Mouse (Mus musculus): ENCODE data around the gene Kalrn. TPM values are rescaled to one million over a fixed set of nuclear protein-coding genes. Genes with fewer than 3 reads are reported as not detected.

The Kalrn gene
- polyA plus RNA-seq, 1 experiment from 2014 or later: 14.4 TPM

DNA sequence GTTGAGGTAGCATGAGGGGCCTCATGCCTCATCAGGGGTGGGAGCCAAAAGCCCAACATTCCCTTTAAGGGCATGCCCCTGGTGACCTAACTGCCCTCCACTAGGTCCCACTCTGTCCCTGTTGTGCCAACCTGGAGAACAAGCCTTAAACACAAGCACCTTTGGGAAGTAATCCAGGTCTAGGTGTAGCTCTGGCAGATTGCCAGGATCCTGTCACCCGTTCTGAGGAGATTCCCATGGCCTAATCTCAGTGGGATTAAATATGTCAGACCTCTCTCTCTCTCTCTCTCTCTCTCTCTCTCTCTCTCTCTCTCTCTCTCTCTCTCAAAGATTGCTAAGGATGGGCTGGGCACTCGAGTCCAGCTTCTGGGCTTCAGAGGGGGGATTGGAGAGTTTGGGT, 641.6 kb downstream of the Kalrn start:
- H3K9ac ChIP-seq: no peak overlapping the region
- H3K4me3 ChIP-seq (replicated peaks): no peak overlapping the region
- peaks cover 18% of the 10 kb centered on the region for H3K4me1 ChIP-seq (replicated peaks)
- no peak overlapping the region for H3K27ac ChIP-seq
- WGBS: 56% methylated on average over 2 of the region's 2 CpGs
- H3K4me2 ChIP-seq (replicated peaks): no peak overlapping the region
- no peaks in the 10 kb centered on the region for H3K9me3 ChIP-seq
- ATAC-seq: no peak
- no peaks in the 10 kb centered on the region for H3K36me3 ChIP-seq
- no peaks in the 10 kb centered on the region for H3K27me3 ChIP-seq (replicated peaks)

DNA sequence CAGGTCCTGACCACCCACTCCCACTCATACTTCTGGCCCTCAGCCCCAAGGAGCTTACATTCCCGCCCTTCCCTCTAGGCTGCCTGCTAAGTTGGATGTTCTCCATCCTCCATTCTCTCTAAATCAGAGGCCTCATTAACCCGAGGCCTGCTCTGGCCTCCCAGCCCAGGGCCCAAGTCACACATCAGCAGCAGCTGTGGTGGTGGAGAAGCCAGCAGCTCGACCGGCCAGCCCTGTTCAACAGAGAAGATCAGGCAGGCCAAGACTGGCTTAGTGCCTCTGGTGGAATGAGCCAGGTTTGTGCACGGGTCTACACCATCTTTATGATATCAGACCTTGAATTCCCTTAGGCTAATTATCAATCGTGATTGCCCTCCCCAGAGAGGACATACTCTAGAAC, 642.5 kb downstream of the Kalrn start:
- no peak overlapping the region for H3K9ac ChIP-seq
- H3K4me2 ChIP-seq (replicated peaks): no peak overlapping the region
- no peak for ATAC-seq
- H3K9me3 ChIP-seq: no peaks in the 10 kb centered on the region
- H3K4me3 ChIP-seq (replicated peaks): no peak overlapping the region
- no peak overlapping the region for H3K27ac ChIP-seq
- H3K36me3 ChIP-seq: no peaks in the 10 kb centered on the region
- peaks cover 18% of the 10 kb centered on the region for H3K4me1 ChIP-seq (replicated peaks)
- WGBS: 83% methylated on average over 6 of the region's 6 CpGs
- H3K27me3 ChIP-seq (replicated peaks): no peaks in the 10 kb centered on the region

DNA sequence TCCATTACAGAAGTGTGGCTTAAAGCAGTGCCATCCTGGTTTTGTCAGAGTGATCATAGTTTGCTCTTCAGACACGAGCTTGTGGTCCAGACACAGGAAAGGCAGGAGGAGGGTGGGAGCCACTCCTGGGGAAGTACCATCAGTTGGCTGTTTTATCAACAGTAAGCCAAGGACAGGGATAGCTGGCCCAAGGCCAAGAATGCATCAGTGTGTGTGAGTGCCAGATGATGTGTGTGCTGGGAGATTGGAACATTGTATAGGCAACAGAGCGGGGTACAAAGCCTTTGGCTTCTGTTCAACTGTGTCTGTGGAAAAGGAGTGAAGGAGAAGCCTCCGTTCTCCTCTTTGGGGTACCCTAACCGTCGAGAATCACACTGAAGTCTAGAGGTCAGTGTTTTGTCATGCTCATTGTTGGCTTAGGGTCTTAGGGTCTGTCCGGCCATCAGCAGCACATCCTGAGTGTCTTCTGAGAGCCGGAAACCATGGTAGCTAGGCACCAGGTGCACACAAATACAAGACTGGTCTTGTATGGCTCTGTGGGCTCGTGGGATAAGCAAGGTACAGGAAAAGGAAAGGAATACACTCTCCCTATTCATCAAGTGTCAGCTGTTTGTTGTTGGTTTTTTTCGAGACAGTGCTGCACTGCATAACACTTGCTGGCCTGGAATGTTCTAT, 644.4 kb downstream of the Kalrn start:
- H3K36me3 ChIP-seq: no peaks in the 10 kb centered on the region
- no peak for ATAC-seq
- peaks cover 9% of the 10 kb centered on the region for H3K4me1 ChIP-seq (replicated peaks)
- no peak overlapping the region for H3K4me2 ChIP-seq (replicated peaks)
- WGBS: 58% methylated on average over 9 of the region's 9 CpGs
- H3K4me3 ChIP-seq (replicated peaks): no peak overlapping the region
- no peak overlapping the region for H3K9ac ChIP-seq
- H3K9me3 ChIP-seq: no peaks in the 10 kb centered on the region
- no peak overlapping the region for H3K27ac ChIP-seq
- no peaks in the 10 kb centered on the region for H3K27me3 ChIP-seq (replicated peaks)

DNA sequence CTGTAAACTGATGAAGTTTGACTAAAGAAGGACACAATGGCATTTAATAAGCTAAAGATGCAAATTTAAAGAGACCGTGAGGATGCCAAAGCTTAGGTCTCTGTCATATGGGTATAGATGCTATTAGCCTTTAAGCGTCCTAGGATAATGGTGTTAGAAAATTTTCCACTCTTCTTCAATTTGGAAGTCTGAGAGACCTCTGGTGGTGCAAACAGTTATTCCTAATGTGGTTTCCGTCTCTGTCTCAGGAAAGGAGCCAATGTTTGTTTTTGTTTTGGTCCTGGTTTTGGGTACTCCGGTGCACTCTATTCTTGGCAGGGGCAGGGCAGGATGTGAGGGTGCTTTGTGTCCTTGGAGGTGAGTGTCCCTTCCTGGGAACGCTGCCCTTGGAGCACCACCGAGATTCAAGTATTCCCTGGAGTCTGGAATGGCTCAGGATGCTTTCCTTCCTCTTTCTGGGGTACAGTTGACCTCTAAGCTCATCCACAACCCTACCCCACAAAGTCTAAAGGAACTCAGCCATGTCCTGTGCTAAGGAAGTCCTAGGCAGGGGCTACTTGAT, 646.0 kb downstream of the Kalrn start:
- ATAC-seq: no peak
- H3K9me3 ChIP-seq: no peaks in the 10 kb centered on the region
- H3K4me3 ChIP-seq (replicated peaks): no peak overlapping the region
- H3K36me3 ChIP-seq: no peaks in the 10 kb centered on the region
- no peak overlapping the region for H3K4me2 ChIP-seq (replicated peaks)
- no peak overlapping the region for H3K9ac ChIP-seq
- peaks cover 22% of the 10 kb centered on the region for H3K4me1 ChIP-seq (replicated peaks)
- no peak overlapping the region for H3K27ac ChIP-seq
- no peaks in the 10 kb centered on the region for H3K27me3 ChIP-seq (replicated peaks)
- 74% methylated on average over 6 of the region's 6 CpGs for WGBS

DNA sequence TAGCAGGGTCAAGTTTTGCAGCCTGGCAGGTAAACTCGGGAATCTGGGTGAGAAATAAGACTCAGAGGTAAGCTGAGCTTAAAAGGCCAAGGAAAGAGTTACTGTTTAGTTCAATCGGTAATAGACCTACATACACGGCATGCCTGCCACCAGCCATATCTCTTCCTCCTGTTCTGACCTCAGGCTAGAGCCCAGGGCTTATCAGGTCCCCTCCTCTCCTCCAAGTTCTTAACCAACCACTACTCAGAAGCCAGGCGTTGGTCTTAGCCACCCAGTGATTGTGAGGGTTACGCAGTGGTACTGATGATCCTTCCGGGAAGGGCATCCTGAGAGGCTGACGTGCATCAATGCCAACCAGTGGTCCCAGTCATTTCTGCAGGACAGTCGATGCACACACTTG, 649.6 kb downstream of the Kalrn start:
- H3K27ac ChIP-seq: no peak overlapping the region
- H3K4me1 ChIP-seq (replicated peaks): peaks cover 32% of the 10 kb centered on the region
- WGBS: 91% methylated on average over 8 of the region's 8 CpGs
- H3K36me3 ChIP-seq: no peaks in the 10 kb centered on the region; the same call in 1 of the 2 replicates
- no peaks in the 10 kb centered on the region for H3K9me3 ChIP-seq
- no peak overlapping the region for H3K9ac ChIP-seq
- H3K4me3 ChIP-seq (replicated peaks): no peak overlapping the region
- no peaks in the 10 kb centered on the region for H3K27me3 ChIP-seq (replicated peaks)
- no peak overlapping the region for H3K4me2 ChIP-seq (replicated peaks)
- no peak for ATAC-seq

DNA sequence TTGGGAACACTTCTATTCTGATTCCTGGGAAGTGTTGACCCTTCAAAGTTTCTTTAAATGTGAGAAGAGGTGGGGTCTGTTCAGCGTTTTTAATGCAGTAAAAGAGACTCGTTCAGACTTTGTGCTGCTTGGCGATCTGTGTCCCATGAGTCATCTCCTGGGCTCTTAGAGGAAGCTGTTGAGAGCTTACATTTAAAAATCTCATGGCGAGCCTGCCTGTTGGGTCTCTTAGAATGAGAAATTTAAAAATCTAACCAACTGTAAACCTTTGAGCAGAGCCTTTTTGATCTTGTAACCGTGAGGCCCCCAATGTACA, 650.4 kb downstream of the Kalrn start:
- Histone ChIP-seq H3K9me3 (no peaks in the 10 kb centered on the region), H3K4me2 (replicated peaks) (no peak overlapping the region), H3K36me3 (no peaks in the 10 kb centered on the region; the same call in 1 of the 2 replicates), H3K4me3 (replicated peaks) (no peak overlapping the region), H3K27ac (peak overlapping the region; percentile 23), H3K9ac (no peak overlapping the region), H3K4me1 (replicated peaks) (peaks cover 31% of the 10 kb centered on the region), H3K27me3 (replicated peaks) (no peaks in the 10 kb centered on the region)
- 21% methylated on average over 5 of the region's 5 CpGs for WGBS
- no peak for ATAC-seq

DNA sequence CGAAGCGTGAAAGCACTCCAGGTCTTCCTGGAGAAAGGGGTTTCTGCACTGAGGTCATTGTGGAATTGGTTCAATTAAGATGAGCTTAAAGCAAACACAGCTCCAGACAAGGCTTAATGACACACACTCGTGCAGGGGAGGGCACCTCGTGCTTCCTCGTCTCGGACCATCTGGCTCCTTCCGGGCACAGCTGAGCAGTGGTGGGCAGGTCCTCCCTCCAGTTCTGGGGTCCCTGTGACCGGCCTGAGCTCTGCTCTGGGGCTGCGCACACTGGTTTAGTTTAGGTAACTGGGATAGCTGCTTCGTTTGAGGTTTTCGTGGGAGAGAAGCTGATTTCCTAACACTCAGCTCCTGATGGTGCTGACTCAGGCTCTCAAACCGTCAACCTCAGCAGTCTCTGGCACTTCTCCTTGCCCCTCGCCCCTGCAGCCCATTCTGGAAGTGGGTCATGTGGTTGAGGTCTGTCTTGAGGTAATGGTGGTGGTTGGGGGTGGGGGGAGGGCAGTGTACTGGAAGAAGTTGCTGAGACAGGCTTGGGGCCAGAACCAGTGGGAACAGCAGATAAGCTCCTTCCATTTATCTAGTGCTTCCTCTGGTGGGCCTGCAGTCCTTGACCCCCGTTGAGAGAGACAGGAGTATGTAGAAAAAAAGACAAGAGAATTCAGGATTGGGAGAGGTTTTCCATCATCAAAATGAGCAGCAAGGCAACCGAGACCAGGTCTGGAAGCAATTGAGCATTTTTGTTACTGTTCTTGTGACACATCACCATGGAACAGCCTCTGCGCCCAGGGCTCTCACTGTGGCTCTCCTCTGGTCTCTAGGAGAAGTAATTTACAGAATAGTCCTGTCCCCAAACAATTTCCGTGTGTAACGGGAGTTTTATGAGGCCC, 651.0 kb downstream of the Kalrn start:
- ATAC-seq: peak; percentile 72
- Histone ChIP-seq H3K4me2 (replicated peaks) (no peak overlapping the region), H3K9ac (no peak overlapping the region), H3K9me3 (no peaks in the 10 kb centered on the region), H3K27ac (peak overlapping the region; percentile 23), H3K36me3 (no peaks in the 10 kb centered on the region; the same call in 1 of the 2 replicates), H3K4me3 (replicated peaks) (no peak overlapping the region), H3K4me1 (replicated peaks) (peaks cover 35% of the 10 kb centered on the region), H3K27me3 (replicated peaks) (no peaks in the 10 kb centered on the region)
- 26% methylated on average over 18 of the region's 18 CpGs for WGBS

DNA sequence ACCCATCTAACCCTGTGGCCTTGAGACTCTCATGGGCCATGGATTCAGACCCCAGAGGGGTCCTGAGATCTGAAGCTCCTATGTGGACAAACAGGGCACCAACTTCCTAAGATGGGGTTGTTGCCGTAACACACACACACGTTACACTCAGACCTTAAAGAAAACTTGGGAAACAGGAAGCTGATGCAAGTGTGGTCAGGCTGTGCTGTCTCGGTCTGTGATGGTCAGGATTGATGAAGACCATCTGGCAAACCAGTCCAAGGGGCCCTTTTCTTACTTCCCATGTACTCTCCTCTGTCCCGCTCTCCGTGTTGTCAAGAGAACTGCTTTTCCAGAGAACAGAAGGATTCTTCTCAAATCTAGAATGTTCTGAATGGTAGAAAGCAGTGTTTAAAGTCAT, 651.8 kb downstream of the Kalrn start:
- 50% methylated on average over 5 of the region's 5 CpGs for WGBS
- Histone ChIP-seq H3K27ac (0 out of 2 replicates have a peak overlapping the region, but pooled peaks have one; percentile 23), H3K4me2 (replicated peaks) (no peak overlapping the region), H3K9me3 (no peaks in the 10 kb centered on the region), H3K27me3 (replicated peaks) (no peaks in the 10 kb centered on the region), H3K4me1 (replicated peaks) (peaks cover 44% of the 10 kb centered on the region), H3K4me3 (replicated peaks) (no peak overlapping the region), H3K36me3 (no peaks in the 10 kb centered on the region; the same call in 1 of the 2 replicates), H3K9ac (no peak overlapping the region)
- ATAC-seq: no peak

Other genes with a start within 250 kb of the Kalrn start
- not detected in 2 replicates for gene Ropn1, start 76.4 kb upstream of the Kalrn start, polyA plus RNA-seq (2015; fragmentation: Nextera tagmentation; extraction: Ambion mirVana)
- gene Ccdc14, start 117.1 kb upstream of the Kalrn start, polyA plus RNA-seq (2015; fragmentation: Nextera tagmentation; extraction: Ambion mirVana): 4.9 and 6.0 TPM in 2 replicates
- gene Mylk, start 171.7 kb upstream of the Kalrn start, polyA plus RNA-seq (2015; fragmentation: Nextera tagmentation; extraction: Ambion mirVana): 300 and 346 TPM in 2 replicates